Mouse (Mus musculus) spleen, postnatal 10 days (tissue): Measurements from ENCODE around the gene Gbf1.
"Not testable (repeated sequence)": the region's sequence is repeated elsewhere in the genome, so short reads cannot be mapped to it uniquely, and the experiment has no call there.

ENCODE experiments used
- DNase-seq, 2 experiments: peaks; one replicate each; pipeline ENCODE4 v3.0.0; 2021 to 2022; ENCODE audit warnings: low spot score in 2 of 2

The Gbf1 gene

GRCm38 (mm10) chr19:46152127-46152803 is at the start of gene Gbf1:
Gene Gbf1, plus strand, starts transcription at chr19:46152509.
- DNase-seq = peak; percentile 86 to 91

- DNase-seq = no peak
Measured at GRCm38 (mm10) chr19:46103437-46104186, 48.7 kb upstream of the Gbf1 start.

GRCm38 (mm10) chr19:46104187-46104557 is 48.1 kb upstream of the Gbf1 start:
- no peak for DNase-seq

GRCm38 (mm10) chr19:46110214-46110613 is 42.1 kb upstream of the Gbf1 start:
- DNase-seq = no peak

GRCm38 (mm10) chr19:46110781-46111180 is 41.5 kb upstream of the Gbf1 start:
- no peak for DNase-seq

GRCm38 (mm10) chr19:46114617-46115016 is 37.7 kb upstream of the Gbf1 start:
- no peak for DNase-seq

- DNase-seq = no peak
Measured at GRCm38 (mm10) chr19:46119458-46119857, 32.9 kb upstream of the Gbf1 start.

- DNase-seq = no peak
Measured at GRCm38 (mm10) chr19:46120872-46121271, 31.4 kb upstream of the Gbf1 start.

GRCm38 (mm10) chr19:46123876-46124275 is 28.4 kb upstream of the Gbf1 start:
- DNase-seq = no peak

GRCm38 (mm10) chr19:46124651-46125050 is 27.7 kb upstream of the Gbf1 start:
- DNase-seq = no peak

- DNase-seq = no peak
Measured at GRCm38 (mm10) chr19:46126301-46126700, 26.0 kb upstream of the Gbf1 start.

GRCm38 (mm10) chr19:46129737-46130136 is 22.6 kb upstream of the Gbf1 start:
- DNase-seq = not testable (repeated sequence)

- no peak for DNase-seq
Measured at GRCm38 (mm10) chr19:46131283-46131682, 21.0 kb upstream of the Gbf1 start.

GRCm38 (mm10) chr19:46131694-46132525 is 20.4 kb upstream of the Gbf1 start, which contains the start of gene Elovl3:
Gene Elovl3, plus strand, starts transcription at chr19:46131897.
- DNase-seq = no peak

GRCm38 (mm10) chr19:46132577-46132976 is 19.7 kb upstream of the Gbf1 start:
- DNase-seq = no peak

GRCm38 (mm10) chr19:46135297-46135696 is 17.0 kb upstream of the Gbf1 start:
- DNase-seq = peak; percentile 85 to 94

- DNase-seq = peak; percentile 76 to 80
Measured at GRCm38 (mm10) chr19:46135789-46136638, 16.3 kb upstream of the Gbf1 start.

- DNase-seq = peak; percentile 81 to 88
Measured at GRCm38 (mm10) chr19:46136639-46137580, 15.4 kb upstream of the Gbf1 start.

- no peak for DNase-seq
Measured at GRCm38 (mm10) chr19:46140324-46140723, 12.0 kb upstream of the Gbf1 start.

GRCm38 (mm10) chr19:46141091-46141490 is 11.2 kb upstream of the Gbf1 start:
- DNase-seq = no peak
